Mouse (Mus musculus) thymus, adult 2 months (tissue): ENCODE measurements at regions not wholly inside any gene's neighbourhood (a gene's known extent, or its start where the extent isn't known, plus 50 kb on each side); places are given as distances from the start of the nearest gene placed in this dataset.

Source experiments
- CTCF ChIP-seq: fragments of 200-500 bp; IDR thresholded peaks from 2 replicates; pipeline ENCODE4 v1.5.1; 2012; ENCODE audit warnings: mild to moderate bottlenecking, control low read depth, low read length, moderate library complexity, borderline replicate concordance; ENCODE audit not compliant: control insufficient read depth, poor library complexity, insufficient read depth; ENCODE audit errors: extremely low read depth
- POLR2A ChIP-seq: fragments of 200-500 bp; IDR thresholded peaks from 2 replicates; pipeline ENCODE4 v1.6.1; 2012; ENCODE audit warnings: mild to moderate bottlenecking, low read length, control low read depth, moderate library complexity; ENCODE audit not compliant: control insufficient read depth, poor library complexity, insufficient read depth; ENCODE audit errors: extremely low read depth

GRCm38 (mm10) chr17:4220661-4221360 is 524.8 kb upstream of the Nox3 start:
- TF ChIP-seq POLR2A (no peak), CTCF (no peak)
